Mouse (Mus musculus) stomach, postnatal 0 days (tissue): ENCODE results near the gene Dffa. TPM values are rescaled to one million over a fixed set of nuclear protein-coding genes. Genes with fewer than 3 reads are reported as not detected.

Experiments used
- ATAC-seq: fragments of 200-750 bp; cut with Nextera tagmentation; 2 replicates; pipeline ENCODE4 v1.8.0; 2017; ENCODE audit not compliant: low FRiP score, low TSS enrichment
- DNase-seq: peaks from one replicate; pipeline ENCODE4 v3.0.0-alpha.2; 2016; ENCODE audit warnings: low spot score
- H3K27ac ChIP-seq: fragments of 300-500 bp; sonication (generic); replicated peaks from 2 replicates; pipeline ENCODE4 v1.5.1; 2014; ENCODE audit warnings: mild to moderate bottlenecking, control low read depth
- H3K27me3 ChIP-seq: fragments of 300-500 bp; sonication (generic); 2 replicates; pipeline ENCODE4 v1.6.1; 2014; ENCODE audit warnings: low read length; ENCODE audit not compliant: control insufficient read depth, insufficient read depth
- H3K36me3 ChIP-seq: fragments of 300-500 bp; sonication (generic); 2 replicates; pipeline ENCODE4 v1.6.1; 2014; ENCODE audit warnings: low read length, mixed read lengths; ENCODE audit not compliant: control insufficient read depth, insufficient read depth
- H3K4me1 ChIP-seq: fragments of 300-500 bp; sonication (generic); replicated peaks from 2 replicates; pipeline ENCODE4 v1.6.1; 2014; ENCODE audit warnings: antibody characterized with exemption; ENCODE audit not compliant: control insufficient read depth, insufficient read depth
- H3K4me2 ChIP-seq: fragments of 300-500 bp; sonication (generic); replicated peaks from 2 replicates; pipeline ENCODE4 v1.6.1; 2014; ENCODE audit warnings: low read depth, mild to moderate bottlenecking, control low read depth, moderate library complexity
- H3K4me3 ChIP-seq: fragments of 300-500 bp; sonication (generic); 2 replicates; pipeline ENCODE4 v1.5.1; 2014; ENCODE audit warnings: low read depth, low read length, control low read depth
- H3K9ac ChIP-seq: fragments of 300-500 bp; sonication (generic); 2 replicates; pipeline ENCODE4 v1.6.1; 2014; ENCODE audit warnings: mild to moderate bottlenecking, low read length, control low read depth, mixed read lengths
- H3K9me3 ChIP-seq: fragments of 300-500 bp; sonication (generic); 2 replicates; pipeline ENCODE4 v1.6.1; 2016; ENCODE audit warnings: low read length; ENCODE audit not compliant: control insufficient read depth
- CTCF ChIP-seq: IDR thresholded peaks from 2 replicates; pipeline ENCODE4 v1.5.1; 2016; ENCODE audit warnings: antibody characterized with exemption, low read depth, mild to moderate bottlenecking, moderate library complexity
- EP300 ChIP-seq: optimal IDR thresholded peaks from 2 replicates; pipeline ENCODE3; 2016; ENCODE audit warnings: antibody characterized with exemption
- WGBS: fragments of 180-500 bp; shearing (Covaris S2); extraction: QIAGEN DNeasy Blood & Tissue Kit; methylation state at CpG from one replicate; pipeline ENCODE4 v1.1.7; 2014; 5-methylcytosine and 5-hydroxymethylcytosine counted together
- polyA plus RNA-seq: library from polyadenylated mRNA; unstranded; fragments of >200 nt; fragmentation: Nextera tagmentation; extraction: Ambion mirVana; gene quantifications from 2 replicates; pipeline ENCODE4 v1.2.1, GENCODE M21; 2015

Dffa gene
- polyA plus RNA-seq, 1 experiment from 2014 or later: 20.1 TPM

GRCm38 (mm10) chr4:149148084-149148483 lies 44.1 kb downstream of the Dffa start:
- Histone ChIP-seq H3K4me2 (no peak overlapping the region), H3K27me3 (no peaks in the 10 kb centered on the region), H3K9ac (no peak overlapping the region), H3K9me3 (no peaks in the 10 kb centered on the region), H3K4me1 (no peaks in the 10 kb centered on the region), H3K27ac (no peak overlapping the region; the same call in 1 of the 2 replicates), H3K4me3 (no peak overlapping the region), H3K36me3 (peaks cover 21% of the 10 kb centered on the region)
- no peak for TF ChIP-seq CTCF
- TF ChIP-seq EP300: no peak
- WGBS: 71% methylated on average over 4 of the region's 4 CpGs
- no peak for ATAC-seq
- no peak for DNase-seq

DNA sequence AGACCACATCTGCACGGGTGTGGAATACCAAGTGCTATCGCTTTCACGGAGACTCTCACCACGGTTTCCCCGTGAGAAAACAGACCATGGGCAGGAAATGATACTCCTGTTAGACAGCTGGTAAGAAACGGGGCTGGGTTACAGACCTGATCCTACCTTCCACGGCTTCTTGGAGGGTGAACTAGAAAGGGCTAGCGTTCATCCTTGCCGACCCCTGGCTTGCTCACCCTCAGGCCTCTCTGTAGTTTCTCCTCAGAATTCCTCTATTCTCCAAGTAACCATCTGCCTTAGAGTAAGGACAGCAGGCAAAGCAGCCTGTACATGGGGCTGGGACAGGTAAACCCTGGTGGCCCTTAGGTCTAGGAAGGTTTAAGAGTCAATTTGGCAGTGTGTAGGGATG lies 45.2 kb downstream of the Dffa start:
- H3K4me3 ChIP-seq: no peak overlapping the region
- no peak overlapping the region for H3K9ac ChIP-seq
- H3K4me1 ChIP-seq: no peaks in the 10 kb centered on the region
- WGBS: 74% methylated on average over 9 of the region's 9 CpGs
- peaks cover 28% of the 10 kb centered on the region for H3K36me3 ChIP-seq
- H3K27ac ChIP-seq: peak overlapping the region; percentile 9; the same call in 1 of the 2 replicates
- no peaks in the 10 kb centered on the region for H3K9me3 ChIP-seq
- no peak overlapping the region for H3K4me2 ChIP-seq
- ATAC-seq (no peak), DNase-seq (no peak)
- TF ChIP-seq EP300 (no peak), CTCF (no peak)
- H3K27me3 ChIP-seq: no peaks in the 10 kb centered on the region

DNA sequence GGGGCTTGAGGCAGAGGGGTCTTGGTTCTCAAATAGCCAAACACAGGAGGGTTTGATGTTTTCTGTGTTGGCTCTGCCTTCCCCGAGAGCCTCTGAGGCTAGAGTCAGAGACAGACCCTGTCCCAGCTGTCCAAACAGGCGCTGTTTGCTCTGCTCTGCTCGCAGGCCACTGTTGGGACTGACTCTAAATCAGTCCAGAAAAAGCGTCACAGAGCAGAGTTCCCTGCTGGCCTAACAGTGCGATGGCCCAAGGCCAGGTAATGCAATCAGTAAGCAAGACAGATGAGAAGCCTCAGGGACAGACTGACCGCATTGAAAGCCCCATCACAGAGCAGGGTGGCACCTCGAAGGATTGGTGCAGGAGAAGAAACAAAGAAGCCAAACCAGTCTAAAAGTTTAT lies 45.7 kb downstream of the Dffa start:
- WGBS: 55% methylated on average over 7 of the region's 7 CpGs
- no peak overlapping the region for H3K9ac ChIP-seq
- DNase-seq (no peak), ATAC-seq (no peak)
- no peaks in the 10 kb centered on the region for H3K9me3 ChIP-seq
- peaks cover 32% of the 10 kb centered on the region for H3K36me3 ChIP-seq
- peak overlapping the region; percentile 9; the same call in 1 of the 2 replicates for H3K27ac ChIP-seq
- no peaks in the 10 kb centered on the region for H3K4me1 ChIP-seq
- TF ChIP-seq EP300: no peak
- TF ChIP-seq CTCF: no peak
- H3K4me3 ChIP-seq: no peak overlapping the region
- no peaks in the 10 kb centered on the region for H3K27me3 ChIP-seq
- H3K4me2 ChIP-seq: no peak overlapping the region

- ATAC-seq (peak; percentile 29; the same call in 1 of the 2 replicates), DNase-seq (no peak)
- no peak overlapping the region for H3K9ac ChIP-seq
- no peak overlapping the region for H3K4me3 ChIP-seq
- no peaks in the 10 kb centered on the region for H3K27me3 ChIP-seq
- WGBS: 78% methylated on average over 11 of the region's 11 CpGs
- H3K36me3 ChIP-seq: peaks cover 39% of the 10 kb centered on the region
- no peak overlapping the region for H3K4me2 ChIP-seq
- no peaks in the 10 kb centered on the region for H3K4me1 ChIP-seq
- H3K9me3 ChIP-seq: no peaks in the 10 kb centered on the region
- no peak overlapping the region for H3K27ac ChIP-seq
- no peak for TF ChIP-seq CTCF
- no peak for TF ChIP-seq EP300
Measured at GRCm38 (mm10) chr4:149150256-149150655, 46.3 kb downstream of the Dffa start.

GRCm38 (mm10) chr4:149150721-149151120 lies 46.8 kb downstream of the Dffa start:
- H3K9ac ChIP-seq: no peak overlapping the region
- H3K4me1 ChIP-seq: no peaks in the 10 kb centered on the region
- no peak overlapping the region for H3K27ac ChIP-seq
- H3K27me3 ChIP-seq: no peaks in the 10 kb centered on the region
- WGBS: 85% methylated on average over 11 of the region's 11 CpGs
- DNase-seq (no peak), ATAC-seq (no peak)
- no peak for TF ChIP-seq CTCF
- TF ChIP-seq EP300: no peak
- H3K9me3 ChIP-seq: no peaks in the 10 kb centered on the region
- no peak overlapping the region for H3K4me3 ChIP-seq
- no peak overlapping the region for H3K4me2 ChIP-seq
- peaks cover 41% of the 10 kb centered on the region for H3K36me3 ChIP-seq

GRCm38 (mm10) chr4:149154859-149155258 lies 50.9 kb downstream of the Dffa start:
- no peak for TF ChIP-seq CTCF
- no peak for TF ChIP-seq EP300
- ATAC-seq: no peak

More at GRCm38 (mm10) chr4:149154859-149155258, 50.9 kb downstream of the Dffa start:
- H3K27me3 ChIP-seq: no peaks in the 10 kb centered on the region
- no peak overlapping the region for H3K4me2 ChIP-seq
- 98% methylated on average over 7 of the region's 7 CpGs for WGBS
- no peak overlapping the region for H3K4me3 ChIP-seq
- no peak for DNase-seq
- H3K4me1 ChIP-seq: no peaks in the 10 kb centered on the region
- no peak overlapping the region for H3K9ac ChIP-seq
- H3K9me3 ChIP-seq: no peaks in the 10 kb centered on the region
- peaks cover 66% of the 10 kb centered on the region for H3K36me3 ChIP-seq
- H3K27ac ChIP-seq: no peak overlapping the region
